Mouse (Mus musculus): ENCODE results near the gene Hs6st3.
A peak's percentile ranks its signal among the peaks of the same experiment; 100 is the strongest.
"Not testable (repeated sequence)": the region's sequence is repeated elsewhere in the genome, so short reads cannot be mapped to it uniquely, and the experiment has no call there.

The Hs6st3 gene

GRCm38 (mm10) chr14:119250353-119250752 lies 112.2 kb downstream of the Hs6st3 start:
- DNase-seq, result no peak

- no peak for DNase-seq
These were observed 117.3 kb downstream of the Hs6st3 start for GRCm38 (mm10) chr14:119255396-119255795.

- DNase-seq, result peak; percentile 56 to 69
These were observed 118.9 kb downstream of the Hs6st3 start for GRCm38 (mm10) chr14:119257072-119257471.

GRCm38 (mm10) chr14:119260176-119260962 lies 122.2 kb downstream of the Hs6st3 start:
- DNase-seq, result no peak

- no peak for DNase-seq
These were observed 128.2 kb downstream of the Hs6st3 start for GRCm38 (mm10) chr14:119266334-119266733.

GRCm38 (mm10) chr14:119273088-119273487 lies 134.9 kb downstream of the Hs6st3 start:
- DNase-seq, result peak in 1 of 2 experiments; percentile 37

GRCm38 (mm10) chr14:119278156-119278555 lies 140.0 kb downstream of the Hs6st3 start:
- DNase-seq, result not testable (repeated sequence)

- no peak for DNase-seq
These were observed 145.8 kb downstream of the Hs6st3 start for GRCm38 (mm10) chr14:119283951-119284350.

GRCm38 (mm10) chr14:119289668-119290067 lies 151.5 kb downstream of the Hs6st3 start:
- no peak for DNase-seq

GRCm38 (mm10) chr14:119294071-119294470 lies 155.9 kb downstream of the Hs6st3 start:
- DNase-seq, result no peak

- DNase-seq, result no peak
These were observed 168.3 kb downstream of the Hs6st3 start for GRCm38 (mm10) chr14:119306461-119306860.

- no peak for DNase-seq
These were observed 180.2 kb downstream of the Hs6st3 start for GRCm38 (mm10) chr14:119318379-119318778.

GRCm38 (mm10) chr14:119347236-119347635 lies 209.1 kb downstream of the Hs6st3 start:
- no peak for DNase-seq

- DNase-seq, result no peak
These were observed 223.3 kb downstream of the Hs6st3 start for GRCm38 (mm10) chr14:119361414-119361813.

- DNase-seq, result no peak
These were observed 229.8 kb downstream of the Hs6st3 start for GRCm38 (mm10) chr14:119367866-119368425.

GRCm38 (mm10) chr14:119369274-119369673 lies 231.1 kb downstream of the Hs6st3 start:
- no peak for DNase-seq

GRCm38 (mm10) chr14:119370013-119370412 lies 231.9 kb downstream of the Hs6st3 start:
- no peak for DNase-seq

- DNase-seq, result no peak
These were observed 241.2 kb downstream of the Hs6st3 start for GRCm38 (mm10) chr14:119379303-119379702.

GRCm38 (mm10) chr14:119401618-119402017 lies 263.5 kb downstream of the Hs6st3 start:
- no peak for DNase-seq

- no peak for DNase-seq
These were observed 271.4 kb downstream of the Hs6st3 start for GRCm38 (mm10) chr14:119409334-119410050.

- no peak for DNase-seq
These were observed 284.8 kb downstream of the Hs6st3 start for GRCm38 (mm10) chr14:119422894-119423293.

GRCm38 (mm10) chr14:119450471-119450870 lies 312.3 kb downstream of the Hs6st3 start:
- DNase-seq, result no peak

GRCm38 (mm10) chr14:119451594-119451993 lies 313.5 kb downstream of the Hs6st3 start:
- DNase-seq, result no peak

- DNase-seq, result no peak
These were observed 314.2 kb downstream of the Hs6st3 start for GRCm38 (mm10) chr14:119452382-119452781.
